Mouse (Mus musculus): ENCODE data around the gene Gm11564.
"Not testable (repeated sequence)": the region's sequence is repeated elsewhere in the genome, so short reads cannot be mapped to it uniquely, and the experiment has no call there.

Gene Gm11564

DNA sequence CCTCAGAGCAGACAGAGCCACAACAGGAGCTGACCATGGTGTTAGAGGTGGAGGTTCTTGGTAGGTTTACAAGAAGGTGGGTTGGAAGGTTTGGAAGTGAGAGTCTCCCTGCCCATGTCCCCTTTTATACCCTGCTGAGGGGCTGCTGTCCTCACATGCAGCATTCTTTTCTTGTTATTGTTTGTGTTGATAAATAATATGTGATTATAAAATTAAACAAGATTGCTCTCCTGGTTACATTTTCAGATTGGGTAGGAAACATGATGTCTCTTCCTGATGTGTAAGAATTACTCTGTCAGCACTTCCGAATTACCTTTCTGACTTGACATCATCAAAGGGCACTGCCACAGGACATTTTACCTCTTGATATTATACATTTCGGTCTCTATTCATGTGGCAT, at the start of gene Gm11564:
Gm11564 (minus strand) TSS at position 101 of the 400 bp plus-strand sequence.
- not testable (repeated sequence) for DNase-seq

DNA sequence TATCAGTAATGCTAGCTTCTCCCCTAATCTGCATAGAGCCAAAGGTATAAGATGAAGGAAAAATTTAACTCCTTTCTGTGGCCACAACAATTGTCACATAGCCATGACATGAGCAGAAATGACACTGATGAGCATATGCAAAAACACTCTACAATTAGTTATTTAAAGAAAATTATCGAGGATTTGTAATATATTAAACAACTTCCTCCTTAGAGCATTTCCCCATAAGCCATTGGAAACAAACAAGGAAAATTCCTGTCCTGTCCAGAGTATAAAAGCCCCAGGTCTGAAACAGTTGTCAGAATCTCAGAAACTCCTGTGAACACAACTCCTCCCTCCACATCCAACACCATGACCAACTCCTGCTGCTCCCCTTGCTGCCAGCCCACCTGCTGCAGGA, 48.7 kb upstream of the Gm11564 start, which contains the start of gene Gm11559:
Gm11559 (plus strand) TSS at position 301 of the 400 bp plus-strand sequence.
- DNase-seq, result not testable (repeated sequence)

- no peak for DNase-seq
Measured at GRCm38 (mm10) chr11:99858761-99859160, 43.3 kb upstream of the Gm11564 start.

DNA sequence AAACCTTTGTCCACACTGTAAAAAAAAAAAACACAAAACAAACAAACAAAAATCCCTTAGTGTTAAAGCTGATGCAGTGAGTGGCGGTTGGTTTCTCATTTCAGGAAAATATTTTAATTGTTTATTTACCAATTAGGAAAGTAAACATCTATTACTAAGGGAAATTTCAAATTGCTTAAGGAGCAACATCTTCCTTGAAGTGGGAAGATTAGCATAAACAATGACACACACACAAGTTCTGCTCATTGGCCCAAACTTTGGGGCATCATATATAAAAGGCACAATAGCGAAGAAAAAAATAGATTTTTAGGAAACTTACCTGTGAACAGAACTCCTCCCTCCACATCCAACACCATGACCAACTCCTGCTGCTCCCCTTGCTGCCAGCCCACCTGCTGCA, 42.2 kb upstream of the Gm11564 start, which contains the start of gene Gm11568:
Gm11568 (plus strand) TSS at position 301 of the 400 bp plus-strand sequence.
- DNase-seq, result no peak

DNA sequence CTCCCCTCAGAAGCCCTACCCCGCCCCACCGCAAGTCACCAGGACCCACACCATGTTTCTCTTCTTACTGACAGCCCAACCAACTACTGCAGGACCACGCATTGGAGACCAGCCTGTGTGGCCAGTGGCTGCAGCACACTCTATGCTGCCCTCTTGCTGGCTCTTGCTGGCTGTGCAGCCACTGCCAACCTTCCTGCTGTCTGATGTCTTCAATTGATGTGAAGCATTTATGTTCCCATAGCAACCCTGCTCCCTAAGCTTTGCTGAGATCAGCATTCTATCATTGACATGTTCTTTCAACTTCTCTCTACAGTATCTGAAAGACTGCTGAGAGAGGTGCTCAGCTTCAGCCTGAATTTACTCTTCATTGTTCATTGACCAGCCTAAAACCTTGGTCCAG, 38.7 kb upstream of the Gm11564 start:
- no peak for DNase-seq

- DNase-seq, result no peak
Measured at GRCm38 (mm10) chr11:99851508-99851907, 36.0 kb upstream of the Gm11564 start, which contains the start of gene Krtap4-16. TSS of gene Krtap4-16 (minus strand) at chr11:99851608.

DNA sequence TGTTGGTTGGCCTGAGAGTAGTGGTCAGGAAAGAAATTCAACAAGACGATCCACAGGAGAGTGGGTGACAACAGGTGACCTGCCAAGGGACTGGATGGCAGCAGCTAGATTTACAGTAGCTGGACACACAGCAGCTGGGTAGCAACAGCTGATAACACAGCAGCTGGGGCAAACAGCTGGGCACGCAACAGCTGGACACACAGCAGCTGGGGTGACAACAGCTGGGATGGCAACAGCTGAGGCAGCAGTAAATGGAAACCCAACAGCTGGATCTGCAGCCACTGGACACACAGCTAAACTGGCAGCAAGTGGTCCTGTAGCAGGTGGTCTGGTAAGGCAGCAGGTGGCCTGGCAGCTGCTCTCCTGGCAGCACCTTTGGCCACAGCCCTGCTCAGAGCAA, 31.3 kb upstream of the Gm11564 start:
- no peak for DNase-seq

GRCm38 (mm10) chr11:99842185-99842584, 26.7 kb upstream of the Gm11564 start:
- no peak for DNase-seq

GRCm38 (mm10) chr11:99837966-99838365, 22.5 kb upstream of the Gm11564 start, which contains the start of gene 2300003K06Rik:
TSS of gene 2300003K06Rik (minus strand) at chr11:99838066.
- no peak for DNase-seq

GRCm38 (mm10) chr11:99809792-99810191, 5.7 kb downstream of the Gm11564 start, which contains the start of gene Krtap4-13:
TSS of gene Krtap4-13 (minus strand) at chr11:99809892.
- DNase-seq, result not testable (repeated sequence)

- DNase-seq, result not testable (repeated sequence)
Measured at GRCm38 (mm10) chr11:99804346-99804745, 11.1 kb downstream of the Gm11564 start, which contains the start of gene Gm11554. TSS of gene Gm11554 (minus strand) at chr11:99804446.

DNA sequence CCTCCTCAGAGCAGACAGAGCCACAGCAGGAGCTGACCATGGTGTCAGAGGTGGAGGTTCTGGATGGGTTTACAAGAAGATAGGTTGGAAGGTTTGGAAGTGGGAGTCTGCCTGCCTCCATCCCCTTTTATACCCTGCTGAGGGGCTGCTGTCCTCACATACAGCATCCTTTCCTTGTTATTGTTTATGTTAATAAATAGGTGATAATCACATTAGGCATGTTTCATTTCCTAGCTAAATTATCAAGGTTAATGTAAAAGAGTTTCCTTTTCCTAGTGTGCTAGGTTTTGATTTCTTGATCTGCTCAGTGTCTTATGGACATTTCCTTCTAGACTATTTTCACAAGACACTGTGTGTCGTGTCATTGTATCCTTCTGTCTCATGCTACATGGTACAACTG, 16.6 kb downstream of the Gm11564 start, which contains the start of gene Gm11569:
Gm11569 (minus strand) TSS at position 101 of the 400 bp plus-strand sequence.
- DNase-seq, result not testable (repeated sequence)

GRCm38 (mm10) chr11:99793367-99793766, 22.1 kb downstream of the Gm11564 start, which contains the start of gene Gm11596:
TSS of gene Gm11596 (minus strand) at chr11:99793467.
- DNase-seq, result no peak

DNA sequence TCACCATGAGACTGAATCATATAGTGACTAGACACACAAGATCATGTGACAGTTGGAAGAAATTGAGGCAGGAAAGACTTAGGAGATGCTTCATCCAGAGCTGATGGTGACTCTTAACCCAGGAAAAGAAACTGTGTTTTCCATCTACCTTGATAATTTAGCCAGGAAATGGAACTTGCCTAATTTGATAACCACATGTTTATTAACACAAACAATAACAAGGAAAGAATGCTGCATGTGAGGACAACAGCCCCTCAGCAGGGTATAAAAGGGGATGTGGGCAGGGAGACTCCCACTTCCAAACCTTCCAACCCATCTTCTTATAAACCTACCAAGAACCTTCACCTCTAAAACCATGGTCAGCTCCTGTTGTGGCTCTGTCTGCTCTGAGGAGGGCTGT, 30.6 kb downstream of the Gm11564 start, which contains the start of gene Krtap4-9:
Krtap4-9 (plus strand) TSS at position 301 of the 400 bp plus-strand sequence.
- not testable (repeated sequence) for DNase-seq

DNA sequence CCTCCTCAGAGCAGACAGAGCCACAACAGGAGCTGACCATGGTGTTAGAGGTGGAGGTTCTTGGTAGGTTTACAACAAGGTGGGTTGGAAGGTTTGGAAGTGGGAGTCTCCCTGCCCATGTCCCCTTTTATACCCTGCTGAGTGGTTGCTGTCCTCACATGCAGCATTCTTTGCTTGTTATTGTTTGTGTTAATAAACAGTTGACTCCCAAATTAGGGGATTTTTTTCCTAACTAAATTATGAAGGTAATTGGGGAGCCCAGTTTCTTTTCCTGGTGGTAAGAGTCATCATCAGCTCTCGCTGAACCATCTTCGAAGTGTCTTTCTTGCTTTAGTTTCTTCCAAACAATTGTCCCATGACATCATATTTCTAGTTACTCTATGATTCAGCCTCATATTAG, 34.9 kb downstream of the Gm11564 start, which contains the start of gene Krtap4-8:
Krtap4-8 (minus strand) TSS at position 101 of the 400 bp plus-strand sequence.
- no peak for DNase-seq

DNA sequence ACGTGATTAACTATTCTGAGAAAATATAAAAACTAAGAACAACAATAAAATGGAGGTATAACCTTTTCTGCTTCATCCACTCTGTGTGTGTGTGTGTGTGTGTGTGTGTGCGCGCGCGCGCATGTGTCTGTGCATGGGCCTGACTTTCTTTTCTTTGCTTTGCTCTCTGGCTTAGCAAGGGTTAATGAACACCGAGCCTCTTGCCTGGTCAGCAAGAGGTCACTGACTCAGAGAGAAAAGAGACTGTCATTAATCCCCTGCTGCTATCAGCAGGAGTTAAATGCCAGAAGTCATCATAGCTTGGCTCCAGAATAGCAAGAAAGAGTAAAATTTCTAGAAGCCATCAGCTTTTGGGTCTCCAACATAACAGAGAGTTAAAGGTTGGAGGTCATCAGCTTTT, 37.1 kb downstream of the Gm11564 start:
- DNase-seq, result no peak

- DNase-seq, result not testable (repeated sequence)
Measured at GRCm38 (mm10) chr11:99772813-99773212, 42.7 kb downstream of the Gm11564 start, which contains the start of gene Gm11595. TSS of gene Gm11595 (minus strand) at chr11:99772913.

GRCm38 (mm10) chr11:99768410-99768809, 47.1 kb downstream of the Gm11564 start:
- no peak for DNase-seq

Measured in cerebellum, adult 11 months (tissue).